Mouse (Mus musculus) thymus, adult 18-20 months (tissue): ENCODE measurements around the gene Gm28035.

Experiments
- DNase-seq, 2 experiments: peaks; one replicate each; pipeline ENCODE4 v3.0.0; 2022; ENCODE audit warnings: mixed read lengths in 2 of 2

Gene Gm28035

DNA sequence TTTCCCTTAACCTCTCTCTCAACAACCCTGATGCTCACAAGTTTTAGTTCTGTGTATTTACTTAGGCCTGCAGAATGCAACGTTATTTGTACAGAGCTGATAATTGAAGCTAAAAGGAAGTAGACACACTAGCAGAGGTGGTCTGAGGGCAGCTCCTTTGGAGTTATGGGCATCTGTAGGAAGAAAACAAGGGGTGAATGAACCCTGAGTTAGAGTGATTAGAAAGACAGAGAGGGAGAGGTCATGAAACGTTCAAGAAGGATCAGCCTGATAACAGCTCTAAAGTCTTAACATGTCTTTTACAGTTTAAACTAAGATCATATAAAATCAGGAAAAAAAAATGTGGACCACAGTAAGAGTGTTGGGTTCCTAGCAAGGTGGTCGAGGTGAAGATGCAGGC is 69.0 kb downstream of the Gm28035 start:
- DNase-seq = no peak

DNA sequence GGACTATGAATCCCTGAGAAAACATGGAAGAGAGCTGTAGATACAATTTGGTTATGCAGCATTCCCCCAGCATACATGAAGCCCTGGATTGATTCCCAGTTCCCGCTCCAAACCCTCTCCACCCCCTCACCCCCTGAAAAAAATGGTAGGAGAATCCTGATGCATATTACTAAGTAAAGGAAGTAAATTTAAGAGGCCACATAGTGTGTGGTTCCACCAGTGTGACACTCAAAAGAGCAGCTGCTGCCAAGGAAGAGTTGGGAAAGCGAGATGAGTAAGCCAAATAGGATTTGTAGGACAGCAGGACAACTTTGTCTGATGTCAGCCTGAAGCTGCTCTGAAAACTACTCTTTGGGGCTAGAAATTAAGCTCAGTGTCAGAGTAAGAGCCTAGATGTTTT is 71.1 kb downstream of the Gm28035 start:
- no peak for DNase-seq

DNA sequence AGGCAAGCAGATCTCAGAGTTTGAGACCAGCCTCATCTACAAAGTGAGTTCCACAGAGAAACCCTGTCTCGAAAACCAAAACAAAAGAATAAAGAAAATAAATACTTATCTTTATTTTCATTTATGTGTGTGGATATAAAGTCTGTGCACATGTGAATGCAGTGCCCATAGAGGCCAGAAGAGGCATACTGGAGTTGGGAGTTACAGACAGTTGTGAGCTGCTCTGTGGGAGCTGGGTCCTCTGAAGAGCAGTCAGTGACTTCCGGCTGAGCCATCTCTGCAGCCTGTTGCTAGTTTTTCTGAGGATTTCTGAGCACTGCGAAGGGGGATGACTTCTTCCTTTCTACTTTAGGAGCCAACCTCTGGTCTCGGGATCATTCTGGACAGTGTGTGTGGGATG is 75.8 kb downstream of the Gm28035 start:
- DNase-seq = no peak

DNA sequence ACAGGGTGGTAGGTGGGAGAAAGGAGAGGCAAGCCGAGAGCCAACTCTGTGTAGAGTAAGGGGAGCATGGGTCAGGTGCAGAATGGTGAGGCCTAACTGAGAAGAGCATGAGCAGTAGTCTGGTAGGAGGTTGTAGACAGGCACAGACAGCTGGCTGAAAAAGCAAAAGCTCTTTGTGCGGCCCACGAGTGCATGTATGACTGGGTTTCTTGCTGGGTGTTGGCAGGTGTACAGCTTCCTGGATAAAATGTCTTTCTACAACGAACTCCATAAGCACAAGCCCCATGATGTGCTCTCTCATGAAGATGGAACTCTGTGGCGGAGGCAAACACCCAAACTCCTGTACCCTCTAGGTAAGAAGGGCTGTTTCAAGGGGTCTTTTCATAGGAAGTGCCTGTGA is 76.6 kb downstream of the Gm28035 start:
- no peak for DNase-seq

DNA sequence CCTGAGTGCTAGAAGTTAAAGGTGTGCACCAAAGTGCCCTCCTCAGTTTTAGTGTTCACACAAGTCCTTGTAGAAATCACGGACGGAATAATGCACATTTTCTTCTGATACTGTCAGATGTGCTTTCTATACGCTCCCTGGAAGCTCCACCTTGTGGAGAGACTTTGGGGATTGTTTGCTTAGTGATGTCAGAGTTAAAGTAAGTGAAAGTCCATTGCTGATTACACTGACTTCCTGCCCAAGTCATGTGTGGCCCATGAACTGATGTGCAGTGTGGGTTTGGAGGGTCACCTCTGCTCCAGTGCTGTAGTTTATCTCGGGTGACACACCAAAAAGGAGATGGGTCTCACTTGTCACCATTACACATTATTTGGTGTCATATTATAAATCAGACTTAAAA is 78.9 kb downstream of the Gm28035 start:
- no peak for DNase-seq

DNA sequence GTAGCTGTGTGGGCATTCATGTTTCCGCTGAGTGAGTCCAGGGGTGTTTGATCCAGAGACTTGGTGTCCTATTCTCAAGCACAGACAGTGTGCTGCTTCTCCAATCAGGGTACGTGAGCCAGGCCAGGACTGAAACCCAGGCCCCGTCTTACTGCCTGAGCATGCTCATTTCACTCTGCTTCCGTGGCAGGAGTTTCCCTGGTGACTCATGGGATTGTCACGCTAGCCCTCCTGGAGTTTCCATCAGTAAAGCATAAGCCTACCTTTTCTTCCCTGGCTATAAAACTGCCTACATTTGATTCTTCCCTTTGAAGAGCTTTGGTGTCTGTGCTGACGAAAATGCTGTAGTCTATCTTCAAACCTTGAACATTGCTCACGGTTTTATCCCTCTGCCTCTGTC is 82.7 kb downstream of the Gm28035 start:
- DNase-seq = no peak

DNA sequence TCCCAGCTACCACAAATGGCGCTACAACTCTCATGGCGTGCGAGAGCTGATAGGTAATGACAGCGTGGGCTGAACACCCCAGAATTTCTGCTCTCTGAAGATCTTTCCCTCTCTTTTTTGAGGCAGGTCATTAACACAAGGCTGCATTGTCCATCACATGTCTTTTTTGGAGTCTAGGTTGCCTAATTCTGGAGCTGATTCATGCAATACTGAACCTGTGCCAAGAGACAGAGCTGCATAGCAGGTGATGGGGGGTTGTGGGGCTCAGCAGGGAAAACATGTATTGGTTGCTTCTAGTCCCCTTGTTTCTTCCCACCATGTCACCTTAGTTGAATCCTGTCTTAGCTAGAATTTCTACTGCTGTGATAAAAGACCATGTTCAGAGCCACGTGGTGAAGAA is 84.9 kb downstream of the Gm28035 start:
- no peak for DNase-seq

DNA sequence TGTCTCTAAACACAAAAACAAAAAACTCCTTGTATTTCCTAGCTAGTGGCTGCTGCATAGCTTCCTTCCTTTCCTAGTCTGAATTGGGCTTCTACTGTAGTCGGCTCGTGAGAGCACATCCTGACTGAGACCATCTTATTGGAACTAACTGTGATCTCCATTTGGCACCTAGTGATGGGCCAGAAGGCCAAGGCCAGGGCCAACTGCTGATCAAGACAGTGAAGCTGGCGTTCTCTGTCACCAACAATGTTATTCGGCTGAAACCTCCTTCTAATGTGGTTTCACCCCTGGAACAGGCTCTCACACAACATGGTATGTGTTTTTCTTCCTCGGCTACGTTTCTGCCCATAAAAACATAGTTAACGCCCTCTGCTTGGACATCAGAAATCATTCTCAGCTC is 86.9 kb downstream of the Gm28035 start:
- no peak for DNase-seq

DNA sequence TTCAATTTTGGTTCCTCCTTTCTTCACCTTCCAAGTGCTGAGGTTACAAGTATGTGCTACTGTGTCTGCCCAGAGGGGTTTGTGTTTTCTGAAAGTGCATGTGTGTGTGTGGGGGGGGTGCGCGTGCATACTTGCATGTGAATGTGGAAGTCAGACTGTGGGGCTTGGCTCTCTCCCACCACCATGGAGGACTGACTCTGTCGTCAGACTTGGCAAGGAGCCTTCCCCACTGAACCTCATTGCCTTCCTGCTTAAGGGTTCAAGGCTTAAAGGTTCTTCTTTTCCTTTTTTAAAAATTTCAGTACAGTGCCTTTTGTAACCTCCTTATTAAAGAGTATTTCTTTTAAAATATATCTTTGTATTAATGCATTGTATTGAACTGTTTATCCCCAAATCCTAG is 88.4 kb downstream of the Gm28035 start:
- no peak for DNase-seq
